Mouse (Mus musculus): Measurements from ENCODE around the gene Tex261.

- TF ChIP-seq CTCF (IDR thresholded peaks at IDR 0.05; ENCODE audit: control insufficient read depth, insufficient read depth, insufficient replicate concordance, low read depth, low read length) (no peak), POLR2A (IDR thresholded peaks at IDR 0.05; ENCODE audit: control insufficient read depth, low read depth, low read length) (no peak)
These were observed 38.3 kb downstream of the Tex261 start for GRCm38 (mm10) chr6:83737311-83737710.

Data from testis, adult 2 months (tissue).